Mouse (Mus musculus) right cerebral cortex, postnatal 14 days (tissue): ENCODE results near the gene C77080.

Source experiments
- DNase-seq: peaks from one replicate; pipeline ENCODE4 v3.0.0; 2022

Gene C77080

GRCm38 (mm10) chr4:129261196-129261595 lies at the start of gene C77080:
TSS of gene C77080 (minus strand) at chr4:129261404.
- no peak for DNase-seq

GRCm38 (mm10) chr4:129307936-129308335 lies 46.7 kb upstream of the C77080 start:
- no peak for DNase-seq

GRCm38 (mm10) chr4:129304306-129304705 lies 43.1 kb upstream of the C77080 start:
- no peak for DNase-seq

GRCm38 (mm10) chr4:129303816-129304215 lies 42.6 kb upstream of the C77080 start:
- no peak for DNase-seq

GRCm38 (mm10) chr4:129303401-129303800 lies 42.2 kb upstream of the C77080 start:
- DNase-seq = no peak

GRCm38 (mm10) chr4:129299121-129299520 lies 37.9 kb upstream of the C77080 start:
- DNase-seq = no peak

- DNase-seq = no peak
These were observed 36.5 kb upstream of the C77080 start for GRCm38 (mm10) chr4:129297724-129298123.

GRCm38 (mm10) chr4:129296066-129296465 lies 34.9 kb upstream of the C77080 start:
- DNase-seq = no peak

- DNase-seq = no peak
These were observed 34.0 kb upstream of the C77080 start for GRCm38 (mm10) chr4:129295188-129295587.

GRCm38 (mm10) chr4:129293702-129294101 lies 32.5 kb upstream of the C77080 start:
- no peak for DNase-seq

- DNase-seq = no peak
These were observed 31.6 kb upstream of the C77080 start for GRCm38 (mm10) chr4:129292831-129293230.

GRCm38 (mm10) chr4:129289671-129290070 lies 28.5 kb upstream of the C77080 start:
- no peak for DNase-seq

GRCm38 (mm10) chr4:129288067-129288466 lies 26.9 kb upstream of the C77080 start:
- DNase-seq = no peak

GRCm38 (mm10) chr4:129287472-129287981 lies 26.3 kb upstream of the C77080 start, which contains the start of gene Sync:
TSS of gene Sync (plus strand) at chr4:129287617.
- DNase-seq = no peak

GRCm38 (mm10) chr4:129286683-129287471 lies 25.7 kb upstream of the C77080 start:
- no peak for DNase-seq

GRCm38 (mm10) chr4:129286001-129286682 lies 24.9 kb upstream of the C77080 start:
- no peak for DNase-seq

GRCm38 (mm10) chr4:129284685-129285084 lies 23.5 kb upstream of the C77080 start:
- DNase-seq = no peak

- DNase-seq = no peak
These were observed 22.0 kb upstream of the C77080 start for GRCm38 (mm10) chr4:129283226-129283625.

- DNase-seq = no peak
These were observed 21.6 kb upstream of the C77080 start for GRCm38 (mm10) chr4:129282786-129283185.

- DNase-seq = peak; percentile 96
These were observed 15.3 kb upstream of the C77080 start for GRCm38 (mm10) chr4:129276453-129276865.

GRCm38 (mm10) chr4:129272756-129273046 lies 11.5 kb upstream of the C77080 start:
- DNase-seq = peak; percentile 64

GRCm38 (mm10) chr4:129271991-129272755 lies 11.0 kb upstream of the C77080 start:
- no peak for DNase-seq

GRCm38 (mm10) chr4:129268698-129269097 lies 7.5 kb upstream of the C77080 start:
- no peak for DNase-seq
